Mouse (Mus musculus): Measurements from ENCODE around the gene Ppp4r4. TPM values are rescaled to one million over a fixed set of nuclear protein-coding genes. Genes with fewer than 3 reads are reported as not detected.
"Not testable (repeated sequence)": the region's sequence is repeated elsewhere in the genome, so short reads cannot be mapped to it uniquely, and the experiment has no call there.

Ppp4r4 gene
- total RNA-seq (2021) (1 to 10 TPM; 2.9 to 4.8 TPM), polyA plus RNA-seq (2012; rRNA removed) (0.98 and 2.1 TPM in 2 replicates)
- long read RNA-seq, partial matches to known transcripts: 0 of 1 reads
- long read RNA-seq, other reads (novel, unspliced or antisense): 0 of 1 reads

- DNase-seq: peak; percentile 97
Measured at GRCm38 (mm10) chr12:103532020-103532648, at the start of gene Ppp4r4. Ppp4r4 (plus strand) TSS chr12:103532283.

GRCm38 (mm10) chr12:103482781-103483180 is 49.3 kb upstream of the Ppp4r4 start:
- DNase-seq: peak; percentile 34

- not testable (repeated sequence) for DNase-seq
Measured at GRCm38 (mm10) chr12:103484200-103484972, 47.7 kb upstream of the Ppp4r4 start.

GRCm38 (mm10) chr12:103486726-103487125 is 45.4 kb upstream of the Ppp4r4 start:
- DNase-seq: peak; percentile 26

- peak; percentile 30 for DNase-seq
Measured at GRCm38 (mm10) chr12:103487276-103487675, 44.8 kb upstream of the Ppp4r4 start.

- DNase-seq: no peak
Measured at GRCm38 (mm10) chr12:103487750-103488149, 44.3 kb upstream of the Ppp4r4 start.

GRCm38 (mm10) chr12:103491091-103491730 is 40.9 kb upstream of the Ppp4r4 start:
- no peak for DNase-seq

- peak; percentile 65 for DNase-seq
Measured at GRCm38 (mm10) chr12:103492767-103493166, 39.3 kb upstream of the Ppp4r4 start.

- peak; percentile 49 for DNase-seq
Measured at GRCm38 (mm10) chr12:103494486-103494885, 37.6 kb upstream of the Ppp4r4 start.

GRCm38 (mm10) chr12:103498768-103499167 is 33.3 kb upstream of the Ppp4r4 start:
- DNase-seq: no peak

GRCm38 (mm10) chr12:103499261-103499660 is 32.8 kb upstream of the Ppp4r4 start:
- no peak for DNase-seq

GRCm38 (mm10) chr12:103503300-103503699 is 28.8 kb upstream of the Ppp4r4 start:
- peak; percentile 43 for DNase-seq

- no peak for DNase-seq
Measured at GRCm38 (mm10) chr12:103504402-103504801, 27.7 kb upstream of the Ppp4r4 start.

- no peak for DNase-seq
Measured at GRCm38 (mm10) chr12:103508346-103508745, 23.7 kb upstream of the Ppp4r4 start.

GRCm38 (mm10) chr12:103509893-103510292 is 22.2 kb upstream of the Ppp4r4 start:
- DNase-seq: no peak

GRCm38 (mm10) chr12:103511586-103511985 is 20.5 kb upstream of the Ppp4r4 start:
- no peak for DNase-seq

- DNase-seq: no peak
Measured at GRCm38 (mm10) chr12:103513039-103513438, 19.0 kb upstream of the Ppp4r4 start.

- no peak for DNase-seq
Measured at GRCm38 (mm10) chr12:103513451-103513871, 18.6 kb upstream of the Ppp4r4 start.

- DNase-seq: no peak
Measured at GRCm38 (mm10) chr12:103514354-103514753, 17.7 kb upstream of the Ppp4r4 start.

GRCm38 (mm10) chr12:103515638-103516037 is 16.4 kb upstream of the Ppp4r4 start:
- DNase-seq: no peak

- DNase-seq: peak; percentile 28
Measured at GRCm38 (mm10) chr12:103518640-103519039, 13.4 kb upstream of the Ppp4r4 start.

- DNase-seq: no peak
Measured at GRCm38 (mm10) chr12:103530596-103530995, 1.5 kb upstream of the Ppp4r4 start.

Data from adrenal gland, adult 2 months (tissue).